Mouse (Mus musculus): ENCODE measurements around the gene Ksr1.

DNA sequence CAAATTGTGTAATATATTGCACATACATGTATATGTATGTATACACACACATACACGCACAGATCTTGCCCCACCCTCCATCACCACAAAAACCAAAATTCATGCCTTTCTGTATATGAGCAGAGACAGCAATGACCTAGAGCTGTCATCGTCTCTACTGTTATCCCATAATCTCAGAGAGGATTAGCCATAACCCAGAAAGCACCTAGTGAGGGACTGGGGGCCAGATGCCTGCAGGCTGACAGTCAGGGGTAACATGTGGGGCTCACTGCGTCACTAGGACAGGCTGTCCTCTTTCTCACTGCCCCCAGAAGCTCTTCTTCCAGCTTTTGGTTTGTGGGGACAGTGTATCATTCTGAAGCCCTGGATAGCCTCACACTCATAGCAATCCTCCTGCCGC, 144.3 kb downstream of the Ksr1 start:
- TF ChIP-seq CTCF (IDR thresholded peaks at IDR 0.05; ENCODE audit: insufficient read depth, low read length) (no peak), POLR2A (IDR thresholded peaks at IDR 0.05; ENCODE audit: borderline replicate concordance, extremely low read depth, low read depth, low read length) (no peak)

All from lung, adult 2 months (tissue).